Mouse (Mus musculus) erythroblast, embryonic 14.5 days (primary cell): Measurements from ENCODE around the gene Nr6a1.

Experiments
- GATA1 ChIP-seq: IDR thresholded peaks from 2 replicates; pipeline ENCODE4 v1.6.1; 2012; ENCODE audit warnings: low read length, inconsistent platforms, mixed read lengths
- TAL1 ChIP-seq: IDR thresholded peaks from 3 replicates; pipeline ENCODE4 v1.6.1; 2012; ENCODE audit warnings: low read length, inconsistent platforms, mixed read lengths

DNA sequence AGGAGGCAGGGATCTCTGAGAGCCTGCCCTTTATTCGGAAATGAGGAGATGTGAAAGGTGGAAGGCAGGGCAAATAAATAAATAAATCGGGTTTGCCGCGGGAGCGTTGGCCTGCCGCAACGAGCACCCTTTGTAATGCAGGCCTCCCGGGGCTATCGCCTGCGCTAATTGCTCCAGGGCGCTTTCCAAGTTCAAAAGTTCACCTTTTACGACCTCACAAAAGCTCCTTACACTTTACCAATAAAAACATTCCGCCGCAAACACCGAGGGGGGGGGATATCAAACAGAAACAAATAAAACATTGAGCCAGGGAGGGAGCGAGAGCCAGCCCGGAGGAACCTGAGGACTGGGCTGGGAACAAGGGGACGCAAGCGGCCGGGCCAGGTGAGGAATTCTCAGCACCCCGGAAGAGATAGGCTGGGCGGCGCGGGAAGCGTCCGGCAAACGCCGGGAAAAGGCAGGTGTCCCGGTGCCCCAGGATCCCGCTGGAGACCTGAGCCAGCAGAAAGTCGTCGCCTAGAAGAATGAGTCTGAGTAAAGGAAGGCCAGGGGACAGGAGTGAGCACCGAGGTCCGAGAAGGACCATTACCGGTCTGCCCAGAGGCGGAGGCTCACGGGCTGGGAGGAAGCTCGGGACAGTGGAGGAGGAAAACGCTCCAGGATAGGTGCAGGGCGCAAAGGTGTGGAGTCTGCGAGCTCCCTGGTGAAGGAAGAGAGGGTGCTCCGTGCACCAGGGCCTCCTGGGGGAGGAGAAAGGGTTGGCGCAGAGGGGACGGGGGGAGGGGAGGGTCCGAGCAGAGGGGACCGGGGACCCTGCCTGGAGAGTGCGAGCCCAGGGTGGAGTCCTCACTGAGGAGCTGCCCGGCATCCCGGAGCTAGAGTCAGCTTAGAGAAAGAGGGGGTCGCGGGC, 2.1 kb downstream of the Nr6a1 start:
- TF ChIP-seq GATA1 (no peak), TAL1 (no peak)
